Mouse (Mus musculus) testis, adult 2 months (tissue): ENCODE measurements around the gene Plxdc1.

Source experiments
- CTCF ChIP-seq: fragments of 200-500 bp; IDR thresholded peaks from 2 replicates; pipeline ENCODE4 v1.5.1; 2012; ENCODE audit warnings: low read depth, mild to moderate bottlenecking, inconsistent platforms, low read length, moderate library complexity; ENCODE audit not compliant: control insufficient read depth, insufficient read depth, insufficient replicate concordance
- POLR2A ChIP-seq: fragments of 200-500 bp; IDR thresholded peaks from 2 replicates; pipeline ENCODE4 v1.6.1; 2012; ENCODE audit warnings: low read depth, mild to moderate bottlenecking, inconsistent platforms, low read length, moderate library complexity; ENCODE audit not compliant: control insufficient read depth

- no peak for TF ChIP-seq CTCF
- no peak for TF ChIP-seq POLR2A
Measured at GRCm38 (mm10) chr11:97883542-97883917, 102.7 kb downstream of the Plxdc1 start.
